Mouse (Mus musculus): ENCODE data around the gene Coq7. TPM values are rescaled to one million over a fixed set of nuclear protein-coding genes. Genes with fewer than 3 reads are reported as not detected.

The Coq7 gene
- polyA plus RNA-seq, 1 experiment = 13.6 TPM

- Histone ChIP-seq H3K4me3 (ENCODE audit: insufficient read depth, low read length) (no peak overlapping the region), H3K4me1 (ENCODE audit: control insufficient read depth, insufficient read depth, low read length) (peaks cover 14% of the 10 kb centered on the region), H3K27ac (ENCODE audit: insufficient read depth, low read depth, low read length) (no peak overlapping the region)
- no peak for TF ChIP-seq CTCF (IDR thresholded peaks at IDR 0.05; ENCODE audit: low read depth, low read length)
- TF ChIP-seq POLR2A (IDR thresholded peaks at IDR 0.05; ENCODE audit: borderline replicate concordance, low read depth, low read length) = no peak
Measured at GRCm38 (mm10) chr7:118472886-118473285, 60.3 kb downstream of the Coq7 start.

GRCm38 (mm10) chr7:118468060-118468459 lies 65.1 kb downstream of the Coq7 start:
- no peak for TF ChIP-seq CTCF (IDR thresholded peaks at IDR 0.05; ENCODE audit: low read depth, low read length)
- no peak for TF ChIP-seq POLR2A (IDR thresholded peaks at IDR 0.05; ENCODE audit: borderline replicate concordance, low read depth, low read length)
- peaks cover 15% of the 10 kb centered on the region for H3K4me1 ChIP-seq (ENCODE audit: control insufficient read depth, insufficient read depth, low read length)
- H3K27ac ChIP-seq (ENCODE audit: insufficient read depth, low read depth, low read length) = no peak overlapping the region
- no peak overlapping the region for H3K4me3 ChIP-seq (ENCODE audit: insufficient read depth, low read length)

GRCm38 (mm10) chr7:118464432-118464831 lies 68.7 kb downstream of the Coq7 start:
- Histone ChIP-seq H3K4me3 (ENCODE audit: insufficient read depth, low read length) (no peak overlapping the region), H3K4me1 (ENCODE audit: control insufficient read depth, insufficient read depth, low read length) (peaks cover 6% of the 10 kb centered on the region; the same call in 1 of the 2 replicates), H3K27ac (ENCODE audit: insufficient read depth, low read depth, low read length) (no peak overlapping the region)
- TF ChIP-seq POLR2A (IDR thresholded peaks at IDR 0.05; ENCODE audit: borderline replicate concordance, low read depth, low read length) = no peak
- TF ChIP-seq CTCF (IDR thresholded peaks at IDR 0.05; ENCODE audit: low read depth, low read length) = no peak

- TF ChIP-seq POLR2A (IDR thresholded peaks at IDR 0.05; ENCODE audit: borderline replicate concordance, low read depth, low read length) = no peak
- no peak for TF ChIP-seq CTCF (IDR thresholded peaks at IDR 0.05; ENCODE audit: low read depth, low read length)
- peaks cover 6% of the 10 kb centered on the region; the same call in 1 of the 2 replicates for H3K4me1 ChIP-seq (ENCODE audit: control insufficient read depth, insufficient read depth, low read length)
- H3K27ac ChIP-seq (ENCODE audit: insufficient read depth, low read depth, low read length) = no peak overlapping the region
- H3K4me3 ChIP-seq (ENCODE audit: insufficient read depth, low read length) = no peak overlapping the region
Measured at GRCm38 (mm10) chr7:118462818-118463762, 70.1 kb downstream of the Coq7 start.

- Histone ChIP-seq H3K4me3 (ENCODE audit: insufficient read depth, low read length) (no peak overlapping the region), H3K27ac (ENCODE audit: insufficient read depth, low read depth, low read length) (no peak overlapping the region), H3K4me1 (ENCODE audit: control insufficient read depth, insufficient read depth, low read length) (0 out of 2 replicates have a peak, but pooled peaks cover 3% of the 10 kb centered on the region)
- TF ChIP-seq POLR2A (IDR thresholded peaks at IDR 0.05; ENCODE audit: borderline replicate concordance, low read depth, low read length) (no peak), CTCF (IDR thresholded peaks at IDR 0.05; ENCODE audit: low read depth, low read length) (no peak)
Measured at GRCm38 (mm10) chr7:118461400-118462136, 71.6 kb downstream of the Coq7 start.

Other genes starting within 250 kb of the Coq7 start
- gene Syt17, start 85.1 kb downstream of the Coq7 start, polyA plus RNA-seq (2012; ENCODE audit: insufficient read depth, insufficient read length, missing spikeins) = not detected in 2 replicates
- 50.9 and 59.0 TPM in 2 replicates for gene Itpripl2, start 41.4 kb downstream of the Coq7 start, polyA plus RNA-seq (2012; ENCODE audit: insufficient read depth, insufficient read length, missing spikeins)
- gene Tmc7, start 51.4 kb upstream of the Coq7 start, polyA plus RNA-seq (2012; ENCODE audit: insufficient read depth, insufficient read length, missing spikeins) = not detected in 2 replicates
- gene Tmc5, start 63.9 kb upstream of the Coq7 start, polyA plus RNA-seq (2012; ENCODE audit: insufficient read depth, insufficient read length, missing spikeins) = not detected in 2 replicates
- 33.9 and 37.4 TPM in 2 replicates for gene Gde1, start 172.4 kb upstream of the Coq7 start, polyA plus RNA-seq (2012; ENCODE audit: insufficient read depth, insufficient read length, missing spikeins)
- 6.1 and 7.0 TPM in 2 replicates for gene Ccp110, start 179.2 kb upstream of the Coq7 start, polyA plus RNA-seq (2012; ENCODE audit: insufficient read depth, insufficient read length, missing spikeins)
- 93.5 and 120 TPM in 2 replicates for gene Vps35l, start 206.9 kb upstream of the Coq7 start, polyA plus RNA-seq (2012; ENCODE audit: insufficient read depth, insufficient read length, missing spikeins)

Data from bone marrow macrophage, adult 2 months (primary cell).